Mouse (Mus musculus) intestine, postnatal 0 days (tissue): ENCODE results near the gene Ms4a7. TPM values are rescaled to one million over a fixed set of nuclear protein-coding genes. Genes with fewer than 3 reads are reported as not detected.

Source experiments
- ATAC-seq: fragments of 200-750 bp; cut with Nextera tagmentation; 2 replicates; pipeline ENCODE4 v1.8.0; 2017; ENCODE audit warnings: mild to moderate bottlenecking, moderate TSS enrichment, moderate library complexity
- H3K27ac ChIP-seq: fragments of 300-500 bp; sonication (generic); 2 replicates; pipeline ENCODE4 v1.5.1; 2014; ENCODE audit warnings: mild to moderate bottlenecking, low read depth, low read length, moderate library complexity
- H3K27me3 ChIP-seq: fragments of 300-500 bp; sonication (generic); replicated peaks from 2 replicates; pipeline ENCODE4 v1.6.1; 2014; ENCODE audit warnings: low read length, mixed read lengths; ENCODE audit not compliant: control insufficient read depth, insufficient read depth
- H3K36me3 ChIP-seq: fragments of 300-500 bp; sonication (generic); 2 replicates; pipeline ENCODE4 v1.6.1; 2014; ENCODE audit warnings: mild to moderate bottlenecking, moderate library complexity; ENCODE audit not compliant: control insufficient read depth, insufficient read depth
- H3K4me1 ChIP-seq: fragments of 300-500 bp; sonication (generic); replicated peaks from 2 replicates; pipeline ENCODE4 v1.6.1; 2014; ENCODE audit warnings: antibody characterized with exemption, low read length, mixed read lengths; ENCODE audit not compliant: control insufficient read depth, insufficient read depth
- H3K4me2 ChIP-seq: fragments of 300-500 bp; sonication (generic); replicated peaks from 2 replicates; pipeline ENCODE4 v1.6.1; 2014; ENCODE audit warnings: low read depth, mild to moderate bottlenecking, moderate library complexity
- H3K4me3 ChIP-seq: fragments of 300-500 bp; sonication (generic); 2 replicates; pipeline ENCODE4 v1.5.1; 2014; ENCODE audit warnings: low read depth, low read length
- H3K9ac ChIP-seq: fragments of 300-500 bp; sonication (generic); 2 replicates; pipeline ENCODE4 v1.6.1; 2014; ENCODE audit warnings: mild to moderate bottlenecking, low read depth, low read length
- H3K9me3 ChIP-seq: fragments of 300-500 bp; sonication (generic); 2 replicates; pipeline ENCODE4 v1.6.1; 2016; ENCODE audit warnings: mixed run types; ENCODE audit not compliant: control insufficient read depth
- CTCF ChIP-seq: sonication (generic); IDR thresholded peaks from 2 replicates; pipeline ENCODE4 v1.5.1; 2016; ENCODE audit warnings: low read depth, mild to moderate bottlenecking, control low read depth, antibody characterized with exemption, moderate library complexity
- WGBS: fragments of 180-500 bp; shearing (Covaris S2); extraction: QIAGEN DNeasy Blood & Tissue Kit; methylation state at CpG from one replicate; pipeline ENCODE4 v1.1.7; 2014; 5-methylcytosine and 5-hydroxymethylcytosine counted together
- polyA plus RNA-seq: library from polyadenylated mRNA; unstranded; fragments of >200 nt; fragmentation: Nextera tagmentation; extraction: Ambion mirVana; gene quantifications from 2 replicates; pipeline ENCODE4 v1.2.1, GENCODE M21; 2015

The Ms4a7 gene
- polyA plus RNA-seq, result 10.1 and 10.6 TPM in 2 replicates

DNA sequence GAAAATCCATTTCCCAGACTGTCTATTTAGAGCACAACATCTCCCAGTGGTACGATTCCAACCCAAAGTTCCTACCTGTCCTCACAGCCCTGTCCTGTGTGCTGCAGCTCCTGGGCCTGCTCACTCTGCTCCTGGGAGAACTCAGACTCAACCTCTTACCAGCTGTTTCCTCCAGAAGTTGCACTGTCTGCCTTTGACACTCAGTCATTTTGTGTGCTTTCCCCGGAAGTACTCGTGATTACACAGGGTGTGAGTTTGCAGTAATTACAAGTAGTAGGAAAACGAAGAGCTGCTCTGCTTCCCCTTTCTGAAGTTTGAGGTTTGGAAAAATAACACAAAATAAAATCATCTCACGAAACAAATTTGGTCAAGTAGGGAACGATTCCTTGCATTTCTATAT lies at the start of gene Ms4a7:
TSS of gene Ms4a7 (minus strand) at position 215 of the 400 bp plus-strand sequence.
- no peak for TF ChIP-seq CTCF
- Histone ChIP-seq H3K9ac (no peak within 1 kb of the TSS), H3K27me3 (no peaks in the 10 kb centered on the region), H3K9me3 (no peaks in the 10 kb centered on the region), H3K36me3 (no peaks in the 10 kb centered on the region), H3K4me1 (no peaks in the 10 kb centered on the region), H3K4me2 (no peak within 1 kb of the TSS), H3K4me3 (no peak within 1 kb of the TSS), H3K27ac (no peak within 1 kb of the TSS)
- no peak for ATAC-seq
- 80% methylated on average over 6 of the region's 6 CpGs for WGBS

GRCm38 (mm10) chr19:11376399-11376798 lies 40.5 kb upstream of the Ms4a7 start:
- Histone ChIP-seq H3K4me1 (no peaks in the 10 kb centered on the region), H3K36me3 (no peaks in the 10 kb centered on the region), H3K9me3 (no peaks in the 10 kb centered on the region), H3K27me3 (no peaks in the 10 kb centered on the region), H3K4me3 (no peak overlapping the region), H3K9ac (no peak overlapping the region), H3K27ac (no peak overlapping the region), H3K4me2 (no peak overlapping the region)
- no peak for ATAC-seq
- 68% methylated on average over 2 of the region's 2 CpGs for whole genome bisulfite sequencing
- no peak for TF ChIP-seq CTCF

DNA sequence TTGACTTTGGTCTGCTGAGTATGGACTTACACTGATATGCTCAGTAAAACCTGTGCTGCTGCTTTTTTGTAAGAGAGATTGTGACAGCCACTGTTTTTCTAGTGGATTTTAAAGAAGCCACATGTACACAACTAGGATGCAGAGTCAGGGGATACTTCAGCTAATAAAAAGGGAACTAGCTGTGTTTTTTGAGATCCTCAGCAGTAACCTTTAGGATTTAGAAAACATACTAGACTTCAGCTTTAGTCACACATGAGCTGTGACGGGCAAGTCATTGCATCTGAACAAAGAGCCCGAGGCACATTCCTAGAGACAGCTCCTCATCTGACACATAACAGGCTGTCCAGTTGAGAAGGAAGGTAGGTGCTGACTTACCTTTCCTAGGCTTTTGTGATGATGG lies 39.3 kb upstream of the Ms4a7 start, which contains the start of gene Ms4a4a:
TSS of gene Ms4a4a (plus strand) at position 251 of the 400 bp plus-strand sequence.
- Histone ChIP-seq H3K27ac (no peak within 1 kb of the TSS), H3K27me3 (no peaks in the 10 kb centered on the region), H3K36me3 (no peaks in the 10 kb centered on the region), H3K9ac (no peak within 1 kb of the TSS), H3K4me3 (no peak within 1 kb of the TSS), H3K4me1 (no peaks in the 10 kb centered on the region), H3K4me2 (no peak within 1 kb of the TSS), H3K9me3 (no peaks in the 10 kb centered on the region)
- no peak for ATAC-seq
- no peak for TF ChIP-seq CTCF
- WGBS, result 86% methylated on average over 2 of the region's 2 CpGs

- H3K36me3 ChIP-seq, result no peaks in the 10 kb centered on the region
- H3K4me2 ChIP-seq, result no peak overlapping the region
- H3K9me3 ChIP-seq, result no peaks in the 10 kb centered on the region
- H3K4me3 ChIP-seq, result no peak overlapping the region
- no peak overlapping the region for H3K27ac ChIP-seq
- no peaks in the 10 kb centered on the region for H3K27me3 ChIP-seq
- H3K9ac ChIP-seq, result no peak overlapping the region
- TF ChIP-seq CTCF, result no peak
- ATAC-seq, result no peak
- no peaks in the 10 kb centered on the region for H3K4me1 ChIP-seq
Measured at GRCm38 (mm10) chr19:11371181-11371580, 35.2 kb upstream of the Ms4a7 start.

DNA sequence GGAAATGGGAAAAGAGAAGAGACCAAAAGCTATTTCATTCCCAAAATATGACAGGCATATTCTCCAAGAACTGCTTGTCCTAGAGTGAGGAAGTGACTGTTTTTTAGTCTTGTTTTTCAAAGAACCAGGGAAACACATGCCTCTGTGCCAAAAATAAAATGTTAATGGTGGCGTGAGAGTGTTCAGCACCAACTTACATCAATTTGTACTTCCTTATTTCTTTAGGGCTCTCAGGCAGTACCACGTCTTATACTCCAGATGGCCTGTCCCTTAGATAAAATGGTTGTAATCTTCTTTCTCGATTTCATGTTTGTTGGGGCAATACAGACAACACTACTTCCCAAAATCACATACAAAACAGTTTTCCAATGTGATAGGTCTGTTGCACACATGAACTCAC lies 32.4 kb upstream of the Ms4a7 start:
- Histone ChIP-seq H3K4me3 (no peak overlapping the region), H3K36me3 (no peaks in the 10 kb centered on the region), H3K4me2 (no peak overlapping the region), H3K9me3 (no peaks in the 10 kb centered on the region), H3K4me1 (no peaks in the 10 kb centered on the region), H3K27me3 (no peaks in the 10 kb centered on the region), H3K27ac (no peak overlapping the region), H3K9ac (no peak overlapping the region)
- WGBS, result 76% methylated on average over 3 of the region's 3 CpGs
- TF ChIP-seq CTCF, result no peak
- no peak for ATAC-seq

DNA sequence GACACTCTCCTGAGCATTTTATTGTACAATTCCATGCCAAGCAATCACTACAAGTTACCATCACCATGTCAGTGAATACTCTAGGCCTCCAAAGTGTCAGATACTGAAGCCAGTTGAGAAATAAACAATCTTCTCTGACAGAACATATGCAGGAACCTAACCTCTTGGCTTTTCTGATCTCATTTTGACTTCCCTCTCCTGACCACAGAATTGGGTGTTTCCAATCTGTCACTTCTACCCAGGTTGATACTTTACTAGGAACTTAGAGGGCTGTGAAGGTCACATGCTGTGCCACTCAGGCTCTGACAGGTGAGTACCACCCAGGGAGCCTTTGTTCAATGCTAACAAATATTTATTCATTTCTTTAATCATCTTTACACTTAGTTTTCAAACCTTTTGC lies 26.1 kb upstream of the Ms4a7 start:
- no peak for TF ChIP-seq CTCF

DNA sequence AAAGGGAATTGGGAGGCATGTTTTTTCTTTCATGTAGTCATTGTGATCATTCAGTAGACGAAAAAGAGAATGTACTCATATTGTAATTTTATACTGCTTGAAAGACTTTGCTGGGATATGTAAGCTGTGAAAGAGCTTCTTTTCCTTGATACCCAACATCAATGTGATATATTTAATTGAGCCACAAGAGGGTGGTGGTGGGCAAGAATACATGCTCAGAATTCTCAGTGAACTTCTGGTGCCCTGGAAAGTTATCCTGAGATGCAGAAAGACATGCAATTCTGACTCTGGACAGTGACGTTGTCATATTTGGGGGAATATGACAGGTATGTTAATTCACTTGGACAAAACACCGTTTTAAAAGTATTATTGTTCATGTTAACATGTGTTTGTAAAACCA lies 24.2 kb upstream of the Ms4a7 start:
- 49% methylated on average over 3 of the region's 3 CpGs for WGBS
- peak; percentile 69 for TF ChIP-seq CTCF
- ATAC-seq, result no peak
- Histone ChIP-seq H3K27me3 (no peaks in the 10 kb centered on the region), H3K36me3 (no peaks in the 10 kb centered on the region), H3K9ac (no peak overlapping the region), H3K27ac (no peak overlapping the region), H3K4me3 (no peak overlapping the region), H3K4me2 (no peak overlapping the region), H3K9me3 (no peaks in the 10 kb centered on the region), H3K4me1 (no peaks in the 10 kb centered on the region)

More for the DNA sequence above, 26.1 kb upstream of the Ms4a7 start:
- H3K4me2 ChIP-seq, result no peak overlapping the region
- H3K9me3 ChIP-seq, result no peaks in the 10 kb centered on the region
- H3K4me1 ChIP-seq, result no peaks in the 10 kb centered on the region
- H3K4me3 ChIP-seq, result no peak overlapping the region
- H3K27ac ChIP-seq, result no peak overlapping the region
- no peak for ATAC-seq
- no peak overlapping the region for H3K9ac ChIP-seq
- H3K27me3 ChIP-seq, result no peaks in the 10 kb centered on the region
- H3K36me3 ChIP-seq, result no peaks in the 10 kb centered on the region
